Mouse (Mus musculus) spleen, adult 18-20 months (tissue): ENCODE measurements around the gene Klhl13.

Experiments used
- DNase-seq, 2 experiments: peaks; one replicate each; pipeline ENCODE4 v3.0.0; 2022; ENCODE audit warnings: mixed read lengths in 2 of 2

Gene Klhl13

DNA sequence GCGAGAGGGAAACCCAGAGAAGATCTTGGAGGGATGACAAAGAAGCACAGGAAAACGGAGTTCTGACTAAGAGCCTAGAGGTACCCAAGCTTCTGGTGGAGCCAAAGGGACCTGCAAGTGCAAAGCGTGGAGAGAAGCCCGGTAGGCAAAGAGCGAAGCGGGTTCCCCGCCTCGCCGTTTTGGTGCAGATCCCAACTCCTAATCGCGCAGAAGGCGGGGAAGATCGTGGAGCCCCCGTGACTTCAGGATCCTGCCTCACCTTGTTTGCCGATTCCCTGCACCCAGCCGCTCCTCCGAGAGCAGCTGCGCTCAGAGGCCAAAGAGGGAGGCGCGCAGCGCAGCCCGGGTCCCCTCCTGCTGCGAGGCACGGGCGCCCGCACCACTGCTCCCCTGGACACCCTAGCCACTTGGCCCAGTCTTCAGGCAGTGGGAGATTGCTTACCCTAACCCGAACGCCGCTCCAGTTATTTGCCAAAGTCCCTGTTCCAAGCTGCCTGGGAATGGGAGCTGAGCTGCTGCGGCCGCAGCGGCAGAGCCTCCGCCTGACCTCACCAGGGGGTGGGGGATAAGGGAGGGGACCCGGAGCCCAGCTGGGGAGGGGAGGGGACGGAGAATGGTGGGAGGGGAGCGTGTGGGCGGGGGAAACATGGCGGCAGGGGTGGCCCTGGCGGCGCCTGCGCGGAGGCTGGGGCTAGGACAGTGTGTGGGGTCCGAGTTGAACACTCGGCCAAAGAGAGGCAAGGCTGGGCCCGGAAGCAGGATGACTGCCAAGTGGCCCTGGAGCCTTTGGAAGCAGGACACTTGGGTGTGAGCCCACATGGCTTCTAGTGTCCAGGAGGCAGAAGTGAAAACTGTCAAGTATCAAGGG, at the start of gene Klhl13:
Klhl13 (minus strand) TSS at position 569 of the 868 bp plus-strand sequence.
- DNase-seq: peak in 1 of 2 experiments; percentile 1

DNA sequence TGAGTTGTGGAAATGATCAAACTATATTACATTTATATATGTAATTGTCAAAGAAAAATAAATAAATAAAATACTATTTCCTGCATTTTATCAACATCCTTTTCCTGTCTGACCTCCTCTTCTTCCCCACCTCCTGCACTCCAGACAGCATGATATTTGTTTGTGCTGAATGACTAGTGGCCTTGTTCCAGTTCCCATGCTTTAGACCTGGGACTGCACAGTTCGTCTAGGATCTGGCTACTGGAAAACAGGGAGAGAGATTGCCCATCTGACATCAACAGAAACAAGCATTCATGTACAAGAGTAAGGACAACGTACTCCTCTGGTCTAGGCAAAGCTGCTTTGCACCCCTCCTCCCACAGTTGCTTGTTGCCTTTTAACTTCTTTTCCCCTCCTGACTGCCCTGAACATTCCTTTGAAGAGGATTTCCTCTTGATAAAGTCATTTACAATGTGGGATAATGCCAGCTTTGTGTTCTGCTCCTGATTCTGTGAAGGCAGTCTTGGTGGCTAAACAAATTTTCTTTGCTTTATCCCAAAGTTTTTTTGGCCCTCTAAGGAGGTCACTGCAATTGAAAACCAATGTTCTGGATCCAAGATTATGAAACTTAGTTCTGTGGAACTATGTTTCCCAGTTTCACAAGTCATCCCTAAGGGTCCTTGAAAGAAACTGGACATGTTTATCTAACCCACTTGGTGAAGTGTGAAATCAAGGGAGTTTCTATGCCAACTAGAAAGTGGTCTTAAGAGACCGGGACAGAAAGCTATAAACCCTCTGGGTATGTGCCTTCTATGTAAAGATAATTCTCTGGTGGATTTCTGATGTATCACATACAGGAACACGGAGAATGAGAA, 44.6 kb upstream of the Klhl13 start:
- DNase-seq: no peak

DNA sequence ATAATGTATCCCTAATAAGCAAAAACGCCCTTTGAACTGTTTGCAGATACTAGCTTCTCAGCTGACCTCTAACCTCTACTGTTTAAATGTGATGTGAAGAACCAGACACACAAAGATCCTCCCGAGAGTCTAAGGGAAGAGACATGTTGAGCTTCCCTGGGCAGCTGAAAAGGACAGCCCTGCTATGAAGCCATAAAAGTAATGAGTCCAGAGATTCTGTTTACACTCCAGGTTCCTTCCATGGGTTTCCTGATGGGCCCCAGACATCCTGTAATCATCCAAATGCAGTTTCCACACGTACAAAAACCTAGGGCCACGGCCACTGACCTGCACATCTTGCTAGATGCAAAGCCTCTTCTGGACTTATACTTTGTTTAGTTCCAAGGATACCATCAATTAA, 23.8 kb upstream of the Klhl13 start:
- DNase-seq: no peak

DNA sequence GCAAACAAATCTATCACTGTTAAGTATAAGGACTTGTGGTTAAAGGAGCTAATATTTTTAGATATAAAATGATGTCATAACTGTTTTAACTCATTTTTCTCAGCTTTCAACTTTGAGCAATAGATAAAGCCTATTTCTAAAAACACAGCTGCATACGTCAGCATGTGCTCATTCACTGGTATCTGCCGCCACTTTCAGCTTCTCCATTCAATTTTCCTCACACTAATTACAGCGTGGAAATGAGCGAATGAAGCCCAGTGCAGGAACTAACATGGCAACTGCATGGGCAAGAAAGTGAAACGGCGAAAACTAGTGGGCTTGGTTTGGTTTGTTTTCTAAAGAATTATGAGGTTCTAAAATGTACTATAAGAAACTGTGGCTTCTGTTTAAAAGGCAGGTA, 1.4 kb downstream of the Klhl13 start:
- no peak for DNase-seq

DNA sequence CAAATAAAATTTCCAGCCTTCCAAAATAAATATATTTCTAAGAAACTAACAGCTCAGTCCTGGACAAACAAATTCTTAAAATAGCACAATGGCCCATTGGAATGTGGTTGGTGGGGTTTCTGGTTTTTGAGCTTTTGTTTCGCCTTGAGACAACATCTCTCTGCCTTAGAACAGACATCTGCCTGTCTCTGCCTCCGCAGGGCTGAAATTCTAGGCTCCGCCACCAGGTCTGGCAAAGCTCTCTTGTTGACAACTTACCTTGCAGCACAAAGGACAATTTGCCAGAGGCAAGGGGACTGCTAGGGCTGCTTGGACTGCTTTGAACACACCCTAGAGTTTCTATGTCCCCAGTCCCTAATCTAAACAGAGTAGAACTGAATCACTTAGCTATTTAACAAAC, 4.4 kb downstream of the Klhl13 start:
- no peak for DNase-seq

DNA sequence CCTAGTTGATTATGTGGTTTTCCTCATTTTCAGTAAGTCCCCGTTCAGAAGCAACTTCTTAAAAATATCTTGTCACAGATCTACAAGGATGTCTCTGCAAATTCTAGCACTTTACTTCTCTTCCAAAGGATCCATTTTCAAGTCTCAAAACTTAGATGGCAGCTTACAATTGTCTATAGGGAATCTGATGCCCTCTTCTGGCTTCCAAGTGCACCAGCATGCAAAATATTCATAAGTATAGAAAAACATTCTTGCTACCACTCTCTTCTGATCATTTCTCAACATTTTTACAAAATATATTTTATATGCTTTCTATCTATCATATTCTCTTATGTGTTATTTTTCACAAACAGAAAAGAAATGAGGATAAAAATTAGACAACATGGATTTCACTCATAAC, 14.8 kb downstream of the Klhl13 start:
- DNase-seq: no peak

DNA sequence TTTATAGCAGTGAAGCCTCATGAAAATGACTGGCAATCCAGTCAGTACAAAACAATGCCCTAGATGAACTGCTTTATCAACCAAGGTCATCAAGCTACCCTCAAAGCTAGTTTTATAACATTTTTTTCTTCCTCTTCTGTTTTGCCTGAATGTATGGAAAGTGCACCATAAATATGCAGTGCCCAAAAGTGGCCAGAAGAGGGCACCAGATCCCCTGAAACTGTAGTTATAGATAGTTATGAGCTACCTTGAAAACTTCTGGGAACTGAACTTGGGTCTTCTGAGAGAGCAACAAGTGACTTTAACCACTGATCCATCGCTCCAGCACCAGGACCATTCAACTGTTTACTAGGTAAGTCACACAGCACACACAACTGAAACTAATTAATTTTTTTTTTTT, 36.8 kb downstream of the Klhl13 start:
- peak in 1 of 2 experiments; percentile 2 for DNase-seq

DNA sequence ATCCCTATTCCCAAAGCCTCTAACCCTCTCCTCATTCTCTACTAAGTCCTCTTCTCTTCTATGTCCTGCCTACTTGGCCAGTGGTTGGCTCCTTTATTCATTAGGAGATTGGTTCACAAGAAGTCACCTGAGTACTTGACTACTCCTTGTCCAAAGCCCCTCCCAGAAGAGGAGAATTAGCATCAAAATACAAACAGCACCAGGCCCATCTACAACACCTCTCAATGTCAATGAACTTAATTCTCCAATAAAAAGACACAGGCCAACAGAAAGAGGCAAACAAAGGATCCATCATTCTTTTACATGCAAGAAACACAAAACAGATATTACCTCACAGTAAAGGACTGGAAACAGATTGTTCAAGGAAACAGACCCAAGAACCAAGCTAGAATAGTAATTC, 46.0 kb downstream of the Klhl13 start:
- no peak for DNase-seq

DNA sequence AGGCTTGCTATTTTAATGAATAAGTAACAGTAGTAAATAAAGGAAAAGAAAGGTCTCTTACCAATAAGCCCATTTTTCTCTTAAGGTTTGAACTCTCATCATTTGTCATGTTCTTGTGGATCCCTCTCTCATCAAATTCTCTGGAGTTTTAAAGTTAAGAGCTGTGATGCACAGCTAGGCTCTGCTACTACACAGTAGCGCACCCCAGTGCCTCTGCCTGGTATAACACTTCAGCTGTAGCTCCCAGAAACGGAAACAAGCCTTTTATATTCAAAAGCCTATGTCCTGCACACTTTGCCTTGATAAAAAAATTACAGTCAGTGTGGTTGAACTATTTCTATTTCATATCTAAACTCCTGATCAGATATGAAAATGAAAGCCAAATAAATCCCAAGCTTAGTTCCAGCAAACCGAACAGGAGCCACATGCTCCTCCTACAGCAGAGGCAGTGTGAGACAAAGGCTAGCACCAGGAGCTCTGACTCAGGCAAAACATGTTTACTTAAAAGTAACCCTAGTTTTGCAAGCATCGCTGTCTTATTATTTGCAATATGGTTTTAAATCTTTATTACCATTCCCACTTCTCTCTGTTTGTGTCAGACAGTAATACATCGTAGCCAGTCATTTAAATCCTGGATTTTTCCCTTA, 68.8 kb downstream of the Klhl13 start:
- no peak for DNase-seq

DNA sequence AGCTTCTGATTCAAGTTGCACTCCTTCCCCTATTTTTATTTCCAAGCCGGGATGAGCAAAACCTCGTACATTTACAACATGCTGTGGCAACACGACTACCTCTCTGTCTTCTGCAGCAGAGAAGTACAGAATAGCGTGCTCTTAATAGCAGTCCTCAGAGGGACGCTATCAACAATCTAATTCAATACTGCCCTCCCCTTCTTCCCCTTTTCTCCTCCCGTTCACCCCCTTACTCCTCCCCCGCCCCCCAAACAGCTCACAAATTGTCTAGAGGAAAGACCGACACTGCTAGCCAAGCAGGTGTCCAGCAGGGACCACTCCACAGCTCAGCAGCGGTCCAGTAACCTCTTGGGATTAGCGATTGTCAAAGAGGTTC, 79.5 kb downstream of the Klhl13 start:
- DNase-seq: no peak

DNA sequence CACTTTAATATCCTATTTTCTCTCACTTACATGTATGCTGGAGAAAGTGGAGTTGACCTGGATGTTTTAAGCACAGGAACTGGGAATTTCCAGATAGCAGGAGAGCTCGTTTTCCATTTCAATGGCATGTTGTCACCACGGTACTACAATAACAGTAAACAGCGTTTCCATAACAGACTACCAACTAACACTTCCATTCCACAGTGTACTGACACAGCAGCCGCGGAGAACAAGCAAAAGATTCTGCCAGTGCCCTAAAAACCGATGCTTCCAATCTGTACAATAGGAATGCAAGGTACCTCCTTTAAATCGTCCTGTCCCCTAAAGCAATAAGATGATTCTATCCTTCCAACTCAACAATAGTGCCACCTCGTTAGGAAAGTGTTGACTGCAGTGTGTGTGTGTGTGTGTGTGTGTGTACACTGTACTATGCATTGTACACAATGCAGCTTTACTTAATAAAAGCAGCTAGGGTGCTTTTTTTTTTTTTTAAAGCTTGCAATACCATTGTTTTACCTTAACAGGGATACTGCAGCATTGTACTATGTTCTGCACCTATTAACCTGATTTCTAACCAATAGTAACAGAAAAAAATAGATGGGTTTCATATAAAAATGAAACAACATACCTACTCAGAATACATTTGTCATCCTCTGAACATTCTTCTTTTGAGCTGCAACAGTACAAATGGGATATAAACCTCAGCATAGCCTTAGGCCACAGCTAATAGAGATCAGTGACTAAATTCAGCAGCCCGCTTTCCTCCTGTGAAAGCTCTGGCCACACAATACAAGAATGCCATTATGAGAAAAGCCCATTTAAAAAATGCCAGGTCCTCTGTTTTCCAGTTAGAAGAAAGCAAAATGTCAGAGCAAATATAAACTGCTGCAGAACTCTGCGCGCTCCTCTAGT, 80.1 kb downstream of the Klhl13 start:
- no peak for DNase-seq

DNA sequence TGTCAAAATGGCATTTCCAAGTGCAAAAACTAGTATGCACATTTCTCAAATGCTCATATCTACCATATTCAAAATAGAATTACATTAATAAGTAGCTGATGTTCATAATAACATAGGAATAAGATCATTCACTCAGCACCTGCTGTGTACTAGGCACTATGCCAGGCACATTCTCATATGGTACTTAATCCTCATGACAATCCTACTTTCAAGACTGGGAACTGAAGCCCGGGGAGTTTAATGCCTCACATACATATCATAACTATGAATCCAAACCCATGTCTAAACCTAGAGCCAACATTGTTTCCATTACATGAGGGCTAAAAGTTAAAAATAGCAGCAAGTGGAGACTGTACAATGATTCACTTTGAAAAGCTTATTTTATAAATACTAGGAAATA, 97.3 kb downstream of the Klhl13 start:
- DNase-seq: no peak

DNA sequence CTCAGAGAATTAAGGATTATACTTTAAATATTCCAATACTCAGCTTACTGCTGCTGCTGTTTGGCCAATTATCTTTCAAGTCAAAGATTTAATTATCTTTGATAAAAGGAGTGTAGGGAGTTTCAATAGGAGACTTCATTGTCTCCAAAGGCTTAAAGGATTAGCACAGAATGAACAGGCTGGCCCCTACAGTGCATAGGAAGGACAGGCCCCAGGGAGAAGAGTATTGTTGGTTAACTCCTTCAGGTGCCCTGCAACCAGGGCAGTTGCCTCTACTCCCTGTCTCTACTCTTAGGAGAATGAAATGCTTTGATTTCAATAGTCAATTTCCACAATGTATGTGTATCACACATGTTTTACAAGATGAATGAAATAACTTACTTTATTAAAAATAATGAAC, 116.1 kb downstream of the Klhl13 start:
- DNase-seq: no peak
